In genomic region chr14:100243046-100243445, GRCm38 (mm10) we compare ENCODE assay signal across 21 mouse cellular contexts. TPM values are rescaled to one million over a fixed set of nuclear protein-coding genes. Genes with fewer than 3 reads are reported as not detected.
"Had no signal": no experiment of that assay in that cellular context is flagged by ENCODE, and none has a peak within 500 bp of the region (broad histone marks: within the 10 kb centered on the region; RNA-seq: fewer than 3 reads in every experiment).

No protein-coding gene starts in this region.

- H3K4me3 ChIP-seq: gastrocnemius, adult 2 months; heart, embryonic 10.5 days; heart, embryonic 12.5 days; hindbrain, embryonic 10.5 days; hindbrain, embryonic 12.5 days; intestine, embryonic 15.5 days; limb, embryonic 13.5 days; limb, embryonic 15.5 days; liver, embryonic 12.5 days had no signal

- H3K27me3 ChIP-seq: heart, embryonic 12.5 days; hindbrain, embryonic 12.5 days; intestine, embryonic 15.5 days; limb, embryonic 13.5 days; limb, embryonic 15.5 days; liver, embryonic 12.5 days had no signal

- H3K9me3 ChIP-seq: heart, embryonic 10.5 days; heart, embryonic 12.5 days; hindbrain, embryonic 10.5 days; hindbrain, embryonic 12.5 days; intestine, embryonic 15.5 days; limb, embryonic 13.5 days; limb, embryonic 15.5 days; liver, embryonic 12.5 days had no signal

- H3K36me3 ChIP-seq: heart, embryonic 10.5 days; heart, embryonic 12.5 days; hindbrain, embryonic 12.5 days; intestine, embryonic 15.5 days; limb, embryonic 15.5 days; liver, embryonic 12.5 days had no signal

- H3K4me1 ChIP-seq: heart, embryonic 10.5 days; heart, embryonic 12.5 days; hindbrain, embryonic 12.5 days; intestine, embryonic 15.5 days; limb, embryonic 13.5 days; limb, embryonic 15.5 days; liver, embryonic 12.5 days had no signal

- H3K9ac ChIP-seq: heart, embryonic 12.5 days; hindbrain, embryonic 12.5 days; hindbrain, embryonic 14.5 days; intestine, embryonic 15.5 days; limb, embryonic 13.5 days; limb, embryonic 15.5 days; liver, embryonic 12.5 days; liver, embryonic 14.5 days had no signal

- H3K4me2 ChIP-seq: heart, embryonic 12.5 days; hindbrain, embryonic 12.5 days; hindbrain, embryonic 14.5 days; intestine, embryonic 15.5 days; limb, embryonic 13.5 days; limb, embryonic 15.5 days; liver, embryonic 12.5 days had no signal

- DNase-seq: gastrocnemius, adult 2 months; gastrocnemius, postnatal 10 days; gastrocnemius, postnatal 25 days; heart, postnatal 10 days; heart, postnatal 4 days; kidney, postnatal 10 days; layer of hippocampus, adult 9-11 months; layer of hippocampus, postnatal 36 days; left cerebral cortex, postnatal 4 days; lung, adult 18-20 months had no signal

- H3K27ac ChIP-seq: gastrocnemius, adult 2 months; heart, embryonic 10.5 days; hindbrain, embryonic 10.5 days; hindbrain, embryonic 12.5 days; hindbrain, embryonic 14.5 days; intestine, embryonic 15.5 days; limb, embryonic 13.5 days; limb, embryonic 15.5 days; liver, embryonic 12.5 days; liver, embryonic 14.5 days had no signal

RNA-seq across cellular contexts. Expression of gene Klf12, which starts 41.4 kb away (rescaled TPM):
- total RNA-seq: granulocyte monocyte progenitor cell, adult 5-6 weeks had no signal
